Mouse (Mus musculus) liver, embryonic 14.5 days (tissue): ENCODE measurements at regions not wholly inside any gene's neighbourhood (a gene's known extent, or its start where the extent isn't known, plus 50 kb on each side); places are given as distances from the start of the nearest gene placed in this dataset.

Experiments used
- ATAC-seq: fragments of 200-750 bp; cut with Nextera tagmentation; 2 replicates; pipeline ENCODE4 v1.8.0; 2017; ENCODE audit warnings: moderate number of reproducible peaks, mild to moderate bottlenecking, moderate library complexity; ENCODE audit not compliant: insufficient read depth
- DNase-seq, 3 experiments: peaks; one replicate each; pipeline ENCODE4 v3.0.0-alpha.2; 2012 to 2013; ENCODE audit warnings: low read depth in 3 of 3, low spot score in 3 of 3
- H3K27ac ChIP-seq: fragments of 300-500 bp; sonication (generic); 2 replicates; pipeline ENCODE4 v1.5.1; 2014; ENCODE audit warnings: moderate library complexity, mild to moderate bottlenecking, control low read depth, inconsistent platforms
- H3K27me3 ChIP-seq: fragments of 300-500 bp; sonication (generic); 2 replicates; pipeline ENCODE4 v1.6.1; 2014; ENCODE audit warnings: mild to moderate bottlenecking, low read length, moderate library complexity; ENCODE audit not compliant: control insufficient read depth, insufficient read depth
- H3K36me3 ChIP-seq: fragments of 300-500 bp; sonication (generic); replicated peaks from 2 replicates; pipeline ENCODE4 v1.6.1; 2014; ENCODE audit warnings: low read depth; ENCODE audit not compliant: control insufficient read depth, insufficient read depth
- H3K4me1 ChIP-seq, 2 experiments: fragments of 200-500 bp in 1 of 2; fragments of 300-500 bp in 1 of 2; sonication (generic) in 1 of 2; replicated peaks; 2 replicates each; pipeline ENCODE4 v1.6.1; 2012 to 2014; ENCODE audit warnings: antibody characterized with exemption in 1 of 2, inconsistent platforms in 1 of 2, low read length in 1 of 2; ENCODE audit not compliant: control insufficient read depth in 2 of 2, insufficient read depth in 2 of 2
- H3K4me2 ChIP-seq: fragments of 300-500 bp; sonication (generic); 2 replicates; pipeline ENCODE4 v1.6.1; 2014; ENCODE audit warnings: low read depth, mild to moderate bottlenecking, control low read depth, moderate library complexity
- H3K4me3 ChIP-seq, 2 experiments: fragments of 200-500 bp in 1 of 2; fragments of 300-500 bp in 1 of 2; sonication (generic) in 1 of 2; 2 replicates each; pipeline ENCODE4 v1.5.1; 2012 to 2014; ENCODE audit warnings: low read depth in 2 of 2, low read length in 2 of 2, mild to moderate bottlenecking in 2 of 2, control low read depth in 1 of 2, inconsistent platforms in 1 of 2, moderate library complexity in 1 of 2; ENCODE audit not compliant: insufficient read depth in 1 of 2
- H3K9ac ChIP-seq: fragments of 300-500 bp; sonication (generic); replicated peaks from 2 replicates; pipeline ENCODE4 v1.6.1; 2014; ENCODE audit warnings: mild to moderate bottlenecking, control low read depth, moderate library complexity
- H3K9me3 ChIP-seq: fragments of 300-500 bp; sonication (generic); 2 replicates; pipeline ENCODE4 v1.6.1; 2016; ENCODE audit warnings: low read length, mixed read lengths; ENCODE audit not compliant: control insufficient read depth
- CTCF ChIP-seq: IDR thresholded peaks from 2 replicates; pipeline ENCODE4 v1.5.1; 2016; ENCODE audit warnings: antibody characterized with exemption, low read depth, control low read depth
- EP300 ChIP-seq: IDR thresholded peaks from 2 replicates; pipeline ENCODE4 v1.6.1; 2016; ENCODE audit warnings: antibody characterized with exemption, low read depth
- WGBS: fragments of 180-500 bp; shearing (Covaris S2); extraction: QIAGEN DNeasy Blood & Tissue Kit; methylation state at CpG from one replicate; pipeline ENCODE4 v1.1.7; 2014; ENCODE audit not compliant: insufficient replicate concordance; 5-methylcytosine and 5-hydroxymethylcytosine counted together

DNA sequence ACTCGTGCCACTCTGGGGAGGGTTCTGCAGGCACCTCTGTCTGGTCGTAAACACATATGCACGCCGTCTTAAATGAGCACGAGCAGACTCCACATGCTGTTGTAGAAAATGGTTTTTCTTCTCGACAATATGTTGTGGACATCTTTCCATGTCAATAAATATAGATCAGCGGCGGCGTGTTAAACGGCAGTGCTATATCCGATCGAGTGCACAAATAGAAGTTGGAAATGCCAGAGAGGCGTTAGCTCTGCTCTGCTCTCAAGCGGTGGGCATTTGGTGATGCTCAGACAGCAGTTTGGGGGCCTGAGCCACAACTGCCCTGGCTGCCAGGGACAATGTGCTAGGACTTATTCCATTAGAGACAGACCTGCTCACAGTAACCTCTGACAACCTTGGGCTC is 61.8 kb upstream of the Grik3 start:
- no peak for DNase-seq
- Histone ChIP-seq H3K9me3 (no peaks in the 10 kb centered on the region), H3K27me3 (no peaks in the 10 kb centered on the region), H3K27ac (no peak overlapping the region), H3K4me2 (no peak overlapping the region), H3K4me1 (no peaks in the 10 kb centered on the region), H3K9ac (no peak overlapping the region), H3K4me3 (no peak overlapping the region), H3K36me3 (no peaks in the 10 kb centered on the region)
- TF ChIP-seq CTCF (no peak), EP300 (no peak)
- no peak for ATAC-seq
- 74% methylated on average over 14 of the region's 14 CpGs for WGBS

DNA sequence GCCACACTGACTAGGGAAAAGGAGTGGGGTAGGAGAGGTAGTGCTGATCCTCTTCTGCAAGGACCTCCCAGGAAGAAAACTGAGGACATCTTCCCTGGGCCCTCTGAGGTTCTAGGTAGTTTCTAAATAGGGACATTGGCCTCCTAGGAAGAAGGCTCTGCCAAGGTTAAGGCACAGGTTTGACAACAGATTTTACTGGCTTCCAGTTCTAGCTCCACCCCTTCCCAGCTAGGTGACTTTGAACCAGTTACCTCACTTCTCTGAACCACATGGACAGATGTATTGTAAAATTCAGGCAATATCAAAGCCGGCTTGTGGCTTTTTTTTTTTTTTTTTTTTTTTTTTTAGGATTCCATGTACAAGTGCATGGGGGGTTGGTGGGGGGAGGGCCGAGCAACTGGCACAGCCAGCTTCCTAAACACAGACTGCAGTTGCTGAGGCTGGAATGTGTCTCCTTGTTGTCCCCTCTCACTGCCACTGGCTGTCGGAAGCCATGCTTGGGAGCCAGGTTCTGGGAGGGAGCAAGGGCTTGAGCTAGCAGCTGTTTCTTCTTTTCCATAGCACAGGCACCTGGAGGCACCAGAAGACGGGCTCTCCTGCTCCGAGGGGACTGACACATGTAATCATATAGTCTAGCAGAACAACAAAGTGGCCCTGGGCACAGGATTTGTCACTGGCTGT is 69.8 kb upstream of the Grik3 start:
- no peaks in the 10 kb centered on the region for H3K9me3 ChIP-seq
- H3K4me2 ChIP-seq = no peak overlapping the region
- TF ChIP-seq EP300 (no peak), CTCF (no peak)
- 43% methylated on average over 5 of the region's 5 CpGs for WGBS
- no peak overlapping the region for H3K27ac ChIP-seq
- DNase-seq = no peak
- no peak for ATAC-seq
- H3K4me3 ChIP-seq = no peak overlapping the region
- H3K4me1 ChIP-seq = no peaks in the 10 kb centered on the region
- no peaks in the 10 kb centered on the region for H3K27me3 ChIP-seq
- H3K36me3 ChIP-seq = no peaks in the 10 kb centered on the region
- H3K9ac ChIP-seq = no peak overlapping the region

DNA sequence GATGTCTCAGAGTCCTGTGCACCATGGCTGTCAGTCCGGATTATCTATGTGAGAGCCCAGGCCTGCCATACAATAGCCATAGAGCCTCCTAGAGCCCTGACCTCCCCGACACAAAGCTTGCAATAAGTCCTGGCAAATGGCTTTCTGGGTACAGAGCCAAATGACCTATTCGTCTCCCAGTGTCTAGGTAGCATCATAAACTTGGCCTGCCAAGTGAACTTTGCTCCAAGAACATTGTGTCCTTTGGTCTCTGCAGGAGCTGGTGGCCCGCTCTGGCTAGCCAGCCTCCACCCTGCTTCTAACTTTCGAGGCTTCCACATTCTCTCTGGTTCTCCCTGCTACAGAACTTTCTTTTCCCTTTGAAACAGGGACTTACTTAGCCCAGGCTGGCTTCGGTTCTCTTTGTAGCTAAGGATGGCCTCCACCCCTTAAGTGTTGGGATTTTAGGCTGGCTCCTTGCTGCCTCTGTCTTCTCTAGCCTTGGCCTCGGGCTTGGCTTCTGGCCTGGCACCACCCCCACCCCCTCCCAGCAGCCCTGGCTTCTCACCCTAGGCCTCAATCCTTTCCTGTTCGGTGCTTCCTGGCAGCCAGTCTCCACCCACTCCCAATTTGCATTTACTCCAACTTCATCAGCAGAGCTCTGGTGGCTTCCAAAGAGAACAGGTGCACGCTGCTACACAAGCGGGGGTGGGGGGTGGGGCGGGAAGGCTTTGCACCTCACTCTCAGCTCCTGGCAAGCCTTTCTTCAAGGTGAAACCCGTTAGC is 70.8 kb upstream of the Grik3 start:
- no peaks in the 10 kb centered on the region for H3K36me3 ChIP-seq
- WGBS = 26% methylated on average over 12 of the region's 12 CpGs
- no peak overlapping the region for H3K4me3 ChIP-seq
- ATAC-seq = no peak
- no peak overlapping the region for H3K4me2 ChIP-seq
- no peak overlapping the region for H3K9ac ChIP-seq
- H3K27ac ChIP-seq = no peak overlapping the region
- no peaks in the 10 kb centered on the region for H3K9me3 ChIP-seq
- no peak for DNase-seq
- TF ChIP-seq CTCF (no peak), EP300 (no peak)
- no peaks in the 10 kb centered on the region for H3K4me1 ChIP-seq
- no peaks in the 10 kb centered on the region for H3K27me3 ChIP-seq

DNA sequence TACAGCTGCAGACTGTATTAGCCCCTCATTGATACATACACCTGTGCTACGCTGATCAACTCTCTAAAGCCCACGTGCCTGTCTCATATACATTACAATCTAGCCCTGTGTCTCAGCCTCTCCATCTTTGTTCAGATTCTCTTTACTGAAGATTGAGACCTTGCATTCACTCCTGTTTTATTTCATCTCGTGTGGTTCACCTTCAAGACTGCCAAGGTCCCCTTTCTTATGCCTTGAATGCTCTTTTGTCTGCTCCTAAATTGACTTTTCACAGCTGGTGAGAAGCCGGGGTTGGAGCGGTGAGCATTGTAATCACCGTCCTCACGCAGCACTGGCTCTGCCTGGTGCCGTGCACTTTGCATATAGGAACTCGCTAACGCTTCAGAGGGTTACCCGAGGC is 75.2 kb upstream of the Grik3 start:
- peaks cover 0 to 4% of the 10 kb centered on the region in 2 experiments; a peak in 2 of 4 replicates for H3K4me1 ChIP-seq
- no peak overlapping the region for H3K27ac ChIP-seq
- WGBS = 48% methylated on average over 11 of the region's 11 CpGs
- no peak overlapping the region for H3K9ac ChIP-seq
- no peak overlapping the region for H3K4me2 ChIP-seq
- H3K9me3 ChIP-seq = no peaks in the 10 kb centered on the region
- no peak for ATAC-seq
- no peak for DNase-seq
- TF ChIP-seq EP300 = no peak
- H3K4me3 ChIP-seq = no peak overlapping the region
- no peaks in the 10 kb centered on the region for H3K36me3 ChIP-seq
- no peaks in the 10 kb centered on the region for H3K27me3 ChIP-seq

DNA sequence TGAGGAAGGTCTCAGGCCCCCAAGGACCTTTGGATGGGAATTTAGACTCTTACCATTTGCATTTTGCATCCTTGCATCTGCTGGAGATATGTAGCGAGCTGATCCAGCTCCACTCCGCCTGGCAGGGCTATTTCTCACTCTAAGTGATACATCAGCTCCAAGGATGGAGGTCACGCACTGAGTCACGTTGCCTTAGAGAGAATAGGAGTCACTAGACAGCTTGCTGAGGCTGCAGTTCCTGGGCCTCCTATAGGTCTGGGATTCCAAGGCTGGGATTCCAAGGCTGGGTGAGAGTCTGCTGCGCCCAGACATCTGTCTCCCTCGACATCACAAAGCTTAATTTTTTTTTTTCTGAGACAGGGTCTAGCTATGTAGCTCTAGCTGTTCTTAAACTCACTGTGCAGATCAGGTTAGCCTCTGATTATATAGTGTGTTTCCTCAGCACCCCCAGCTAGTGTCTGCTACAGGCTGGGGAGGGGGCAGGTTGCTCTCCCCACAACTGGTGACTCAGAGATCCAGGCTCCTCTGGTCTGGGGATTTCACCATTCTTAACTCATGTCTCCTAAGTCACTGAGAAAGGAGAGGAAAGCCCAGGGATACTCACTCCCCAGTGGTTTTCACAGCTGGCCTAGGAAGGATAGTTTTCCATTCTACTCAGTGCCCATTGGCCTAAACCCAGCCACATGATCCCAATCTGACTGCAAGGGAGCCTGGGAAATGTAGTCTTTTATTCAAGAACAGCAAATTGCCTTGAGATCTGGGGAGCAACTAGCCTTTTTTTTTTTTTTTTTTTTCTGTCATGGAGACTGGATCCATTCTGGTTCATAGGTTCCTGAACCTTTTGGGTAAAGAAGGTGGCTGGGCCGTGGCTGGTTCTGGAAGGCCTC is 76.4 kb upstream of the Grik3 start:
- Histone ChIP-seq H3K36me3 (no peaks in the 10 kb centered on the region), H3K9me3 (no peaks in the 10 kb centered on the region), H3K27me3 (no peaks in the 10 kb centered on the region), H3K27ac (no peak overlapping the region), H3K4me1 (peaks cover 0 to 10% of the 10 kb centered on the region in 2 experiments; a peak in 2 of 4 replicates), H3K4me3 (no peak overlapping the region), H3K9ac (no peak overlapping the region), H3K4me2 (no peak overlapping the region)
- DNase-seq (no peak), ATAC-seq (no peak)
- WGBS = 59% methylated on average over 7 of the region's 7 CpGs
- TF ChIP-seq CTCF = no peak
